Mouse (Mus musculus) cerebellum, adult 2 months (tissue): ENCODE data around the gene Epx.

Experiments used
- CTCF ChIP-seq: fragments of 200-500 bp; IDR thresholded peaks from 2 replicates; pipeline ENCODE4 v1.5.1; 2011; ENCODE audit warnings: low read depth, mild to moderate bottlenecking, control low read depth, low read length, moderate library complexity, borderline replicate concordance; ENCODE audit not compliant: insufficient read depth
- POLR2A ChIP-seq: fragments of 200-500 bp; IDR thresholded peaks from 2 replicates; pipeline ENCODE4 v1.6.1; 2011; ENCODE audit warnings: low read length, control low read depth, borderline replicate concordance; ENCODE audit not compliant: insufficient read depth

DNA sequence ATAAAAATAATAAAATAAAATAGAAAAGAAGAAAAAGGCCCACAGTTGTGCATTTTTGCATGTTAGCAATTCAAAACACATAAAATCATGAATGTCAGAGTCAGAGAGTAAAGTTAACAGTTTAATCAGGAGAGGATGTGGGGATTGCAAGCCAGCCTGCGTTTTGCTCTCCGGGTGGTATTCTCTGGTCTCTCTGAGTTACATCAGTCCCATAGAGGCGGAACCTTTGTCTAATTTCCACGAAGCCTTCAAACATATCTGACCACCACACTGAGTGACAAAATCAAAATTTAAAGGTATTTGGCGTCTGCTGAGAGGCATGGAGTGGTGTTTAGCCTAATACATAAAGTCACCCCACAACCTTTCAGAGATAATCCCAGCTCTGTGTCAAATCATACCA, 9.5 kb upstream of the Epx start:
- TF ChIP-seq CTCF (no peak), POLR2A (no peak)
